Mouse (Mus musculus): ENCODE measurements around the gene Pdzd2.

GRCm38 (mm10) chr15:12490527-12490926 is 249.2 kb downstream of the Pdzd2 start:
- TF ChIP-seq CTCF (IDR thresholded peaks at IDR 0.05; ENCODE audit: borderline replicate concordance, control insufficient read depth, extremely low read depth, insufficient read depth, low read length, poor library complexity) = no peak
- no peak for TF ChIP-seq POLR2A (IDR thresholded peaks at IDR 0.05; ENCODE audit: control insufficient read depth, extremely low read depth, insufficient read depth, low read length, poor library complexity)
